Mouse (Mus musculus): Measurements from ENCODE around the gene Gdf3. TPM values are rescaled to one million over a fixed set of nuclear protein-coding genes. Genes with fewer than 3 reads are reported as not detected.
A peak's percentile ranks its signal among the peaks of the same experiment; 100 is the strongest.
"Not testable (repeated sequence)": the region's sequence is repeated elsewhere in the genome, so short reads cannot be mapped to it uniquely, and the experiment has no call there.

The Gdf3 gene
- total RNA-seq, 1 experiment from 2014 or later: not detected

- no peak for DNase-seq
These were observed 4.4 kb downstream of the Gdf3 start for GRCm38 (mm10) chr6:122605483-122605882.

GRCm38 (mm10) chr6:122604260-122604659, 5.6 kb downstream of the Gdf3 start:
- no peak for DNase-seq

GRCm38 (mm10) chr6:122602992-122603322, 6.9 kb downstream of the Gdf3 start:
- DNase-seq: no peak

- peak; percentile 75 for DNase-seq
These were observed 7.5 kb downstream of the Gdf3 start, which contains the start of gene Apobec1 for GRCm38 (mm10) chr6:122602242-122602991. Apobec1 (minus strand) TSS chr6:122602444.

- DNase-seq: no peak
These were observed 8.3 kb downstream of the Gdf3 start for GRCm38 (mm10) chr6:122601615-122602014.

GRCm38 (mm10) chr6:122601031-122601430, 8.9 kb downstream of the Gdf3 start:
- no peak for DNase-seq

- DNase-seq: no peak
These were observed 9.7 kb downstream of the Gdf3 start for GRCm38 (mm10) chr6:122600066-122600646.

- no peak for DNase-seq
These were observed 10.7 kb downstream of the Gdf3 start for GRCm38 (mm10) chr6:122599054-122599737.

GRCm38 (mm10) chr6:122598436-122598835, 11.5 kb downstream of the Gdf3 start:
- no peak for DNase-seq

- no peak for DNase-seq
These were observed 11.9 kb downstream of the Gdf3 start for GRCm38 (mm10) chr6:122598014-122598413.

- DNase-seq: no peak
These were observed 13.3 kb downstream of the Gdf3 start for GRCm38 (mm10) chr6:122596608-122597007.

- DNase-seq: peak; percentile 13
These were observed 14.2 kb downstream of the Gdf3 start for GRCm38 (mm10) chr6:122595637-122596036.

GRCm38 (mm10) chr6:122592905-122593304, 17.0 kb downstream of the Gdf3 start:
- DNase-seq: no peak

- DNase-seq: no peak
These were observed 18.7 kb downstream of the Gdf3 start for GRCm38 (mm10) chr6:122591027-122591758.

GRCm38 (mm10) chr6:122579086-122579485, 30.8 kb downstream of the Gdf3 start:
- no peak for DNase-seq

- no peak for DNase-seq
These were observed 32.9 kb downstream of the Gdf3 start for GRCm38 (mm10) chr6:122577030-122577429.

- not testable (repeated sequence) for DNase-seq
These were observed 34.9 kb downstream of the Gdf3 start for GRCm38 (mm10) chr6:122575037-122575436.

GRCm38 (mm10) chr6:122571617-122571959, 38.3 kb downstream of the Gdf3 start:
- no peak for DNase-seq

GRCm38 (mm10) chr6:122570695-122571616, 38.9 kb downstream of the Gdf3 start:
- no peak for DNase-seq

GRCm38 (mm10) chr6:122569762-122570161, 40.1 kb downstream of the Gdf3 start:
- no peak for DNase-seq

- DNase-seq: no peak
These were observed 40.8 kb downstream of the Gdf3 start for GRCm38 (mm10) chr6:122569113-122569512.

Measured in adrenal gland, postnatal 25 days (tissue).